ENCODE assay signal across 28 mouse cellular contexts in genomic region chr9:117429217-117430105, GRCm38 (mm10).
DNase-seq lines count a peak whose midpoint lies in the region; ATAC-seq and TF ChIP-seq lines count a peak whose summit lies in the region.
"Had no signal": no experiment of that assay in that cellular context is flagged by ENCODE, and none has a peak within 500 bp of the region (broad histone marks: within the 10 kb centered on the region; RNA-seq: fewer than 3 reads in every experiment).

No protein-coding gene starts in this region.

- H3K4me3 ChIP-seq in intestine, embryonic 14.5 days (ENCODE audit: low read depth, low read length): no peak overlapping the region
- H3K4me3 ChIP-seq in intestine, postnatal 0 days (ENCODE audit: low read depth, low read length): no peak overlapping the region
- no peak overlapping the region for H3K4me3 ChIP-seq in limb, embryonic 13.5 days
- H3K4me3 ChIP-seq in limb, embryonic 10.5 days: no peak overlapping the region
- no peak overlapping the region for H3K4me3 ChIP-seq in stomach, embryonic 14.5 days (ENCODE audit: low read depth, low read length)
- H3K4me3 ChIP-seq in stomach, postnatal 0 days (ENCODE audit: low read depth, low read length): no peak overlapping the region
- no peak overlapping the region for H3K4me3 ChIP-seq in forebrain, embryonic 15.5 days
- H3K4me3 ChIP-seq: erythroblast, embryonic 14.5 days; hindbrain, embryonic 12.5 days; midbrain, embryonic 12.5 days; myocyte; neural tube, embryonic 13.5 days had no signal

- H3K4me1 ChIP-seq in intestine, embryonic 14.5 days (replicated peaks; ENCODE audit: control insufficient read depth, insufficient read depth, low read length): no peaks in the 10 kb centered on the region
- H3K4me1 ChIP-seq in intestine, postnatal 0 days (replicated peaks; ENCODE audit: control insufficient read depth, insufficient read depth, low read length): no peaks in the 10 kb centered on the region
- H3K4me1 ChIP-seq in limb, embryonic 13.5 days: no peaks in the 10 kb centered on the region
- H3K4me1 ChIP-seq in limb, embryonic 10.5 days: peaks cover 7% of the 10 kb centered on the region; the same call in 1 of the 2 replicates
- no peaks in the 10 kb centered on the region for H3K4me1 ChIP-seq in stomach, embryonic 14.5 days (ENCODE audit: control insufficient read depth, insufficient read depth, low read length)
- no peaks in the 10 kb centered on the region for H3K4me1 ChIP-seq in stomach, postnatal 0 days (replicated peaks; ENCODE audit: control insufficient read depth, insufficient read depth)
- no peaks in the 10 kb centered on the region for H3K4me1 ChIP-seq in forebrain, embryonic 15.5 days
- H3K4me1 ChIP-seq: hindbrain, embryonic 12.5 days; midbrain, embryonic 12.5 days; neural tube, embryonic 13.5 days had no signal

- no peaks in the 10 kb centered on the region for H3K9me3 ChIP-seq in intestine, embryonic 14.5 days (ENCODE audit: control insufficient read depth, low read length)
- H3K9me3 ChIP-seq in intestine, postnatal 0 days (ENCODE audit: control insufficient read depth): no peaks in the 10 kb centered on the region
- no peaks in the 10 kb centered on the region for H3K9me3 ChIP-seq in limb, embryonic 13.5 days
- H3K9me3 ChIP-seq in limb, embryonic 10.5 days (replicated peaks): no peaks in the 10 kb centered on the region
- H3K9me3 ChIP-seq in stomach, embryonic 14.5 days (ENCODE audit: control insufficient read depth, low read depth, low read length): no peaks in the 10 kb centered on the region
- H3K9me3 ChIP-seq in stomach, postnatal 0 days (ENCODE audit: control insufficient read depth, low read length): no peaks in the 10 kb centered on the region
- no peaks in the 10 kb centered on the region for H3K9me3 ChIP-seq in forebrain, embryonic 15.5 days
- H3K9me3 ChIP-seq: hindbrain, embryonic 12.5 days; midbrain, embryonic 12.5 days; neural tube, embryonic 13.5 days had no signal

- TF ChIP-seq EP300 in stomach, postnatal 0 days (optimal IDR thresholded peaks at IDR 0.05): no peak

- H3K4me2 ChIP-seq in intestine, embryonic 14.5 days (ENCODE audit: low read length): no peak overlapping the region
- no peak overlapping the region for H3K4me2 ChIP-seq in intestine, postnatal 0 days (replicated peaks; ENCODE audit: low read depth)
- H3K4me2 ChIP-seq in limb, embryonic 13.5 days (replicated peaks): no peak overlapping the region
- no peak overlapping the region for H3K4me2 ChIP-seq in stomach, embryonic 14.5 days (replicated peaks; ENCODE audit: low read depth, low read length)
- H3K4me2 ChIP-seq in stomach, postnatal 0 days (replicated peaks; ENCODE audit: low read depth): no peak overlapping the region
- no peak overlapping the region for H3K4me2 ChIP-seq in forebrain, embryonic 15.5 days (replicated peaks)
- H3K4me2 ChIP-seq: heart, embryonic 11.5 days; hindbrain, embryonic 12.5 days; liver, embryonic 11.5 days; midbrain, embryonic 12.5 days; neural tube, embryonic 13.5 days had no signal

- no peaks in the 10 kb centered on the region for H3K36me3 ChIP-seq in intestine, embryonic 14.5 days (ENCODE audit: control insufficient read depth, insufficient read depth, low read length)
- H3K36me3 ChIP-seq in intestine, postnatal 0 days (ENCODE audit: control insufficient read depth, insufficient read depth): no peaks in the 10 kb centered on the region
- no peaks in the 10 kb centered on the region for H3K36me3 ChIP-seq in limb, embryonic 13.5 days
- no peaks in the 10 kb centered on the region for H3K36me3 ChIP-seq in limb, embryonic 10.5 days
- H3K36me3 ChIP-seq in stomach, embryonic 14.5 days (ENCODE audit: control insufficient read depth, insufficient read depth, low read length): no peaks in the 10 kb centered on the region
- no peaks in the 10 kb centered on the region for H3K36me3 ChIP-seq in stomach, postnatal 0 days (ENCODE audit: control insufficient read depth, insufficient read depth, low read length)
- H3K36me3 ChIP-seq in forebrain, embryonic 15.5 days: no peaks in the 10 kb centered on the region
- H3K36me3 ChIP-seq: hindbrain, embryonic 12.5 days; midbrain, embryonic 12.5 days; neural tube, embryonic 13.5 days had no signal

- DNase-seq in intestine, embryonic 14.5 days (ENCODE audit: low spot score): no peak
- DNase-seq in limb, embryonic 10.5 days (ENCODE audit: low spot score): no peak
- no peak for DNase-seq in stomach, postnatal 0 days (ENCODE audit: low spot score)
- peak; percentile 56 for DNase-seq in mesoderm, embryonic 11.5 days (ENCODE audit: low read depth, low spot score)
- DNase-seq: adrenal gland, postnatal 10 days; cerebellum, adult 8-10 months; cerebellum, postnatal 25 days; forebrain, postnatal 0 days; gastrocnemius, postnatal 14 days; heart, postnatal 36 days; kidney, adult 18-20 months; retina, postnatal 1 day; right cerebral cortex, postnatal 25 days; thymus, adult 18-20 months; thymus, postnatal 36 days had no signal

- peak; percentile 40; the same call in 1 of the 2 replicates for ATAC-seq in intestine, embryonic 14.5 days (replicated peaks; ENCODE audit: low FRiP score, low TSS enrichment, low read depth)
- no peak for ATAC-seq in intestine, postnatal 0 days
- peak; percentile 57; the same call in 1 of the 2 replicates for ATAC-seq in limb, embryonic 13.5 days (ENCODE audit: low FRiP score, low read depth)
- ATAC-seq in stomach, embryonic 14.5 days (ENCODE audit: insufficient number of reproducible peaks, insufficient read depth, low FRiP score, low read depth): peak; percentile 71; the same call in 1 of the 2 replicates
- no peak for ATAC-seq in stomach, postnatal 0 days (ENCODE audit: low FRiP score, low TSS enrichment)
- ATAC-seq in forebrain, embryonic 15.5 days (replicated peaks): no peak
- ATAC-seq: forebrain, postnatal 0 days; hindbrain, postnatal 0 days; Patski had no signal

- H3K27me3 ChIP-seq in intestine, embryonic 14.5 days (replicated peaks; ENCODE audit: control insufficient read depth, insufficient read depth, low read length): no peaks in the 10 kb centered on the region
- no peaks in the 10 kb centered on the region for H3K27me3 ChIP-seq in intestine, postnatal 0 days (replicated peaks; ENCODE audit: control insufficient read depth, insufficient read depth, low read length)
- no peaks in the 10 kb centered on the region for H3K27me3 ChIP-seq in limb, embryonic 13.5 days
- H3K27me3 ChIP-seq in limb, embryonic 10.5 days (ENCODE audit: low read depth, poor library complexity, severe bottlenecking): no peaks in the 10 kb centered on the region
- no peaks in the 10 kb centered on the region for H3K27me3 ChIP-seq in stomach, embryonic 14.5 days (ENCODE audit: control insufficient read depth, insufficient read depth, low read length)
- no peaks in the 10 kb centered on the region for H3K27me3 ChIP-seq in stomach, postnatal 0 days (ENCODE audit: control insufficient read depth, insufficient read depth, low read length)
- H3K27me3 ChIP-seq in forebrain, embryonic 15.5 days: no peaks in the 10 kb centered on the region
- H3K27me3 ChIP-seq: hindbrain, embryonic 12.5 days; midbrain, embryonic 12.5 days; neural tube, embryonic 13.5 days; Patski had no signal

- H3K9ac ChIP-seq in intestine, embryonic 14.5 days (ENCODE audit: low read length): no peak overlapping the region
- no peak overlapping the region for H3K9ac ChIP-seq in intestine, postnatal 0 days (ENCODE audit: low read depth, low read length)
- H3K9ac ChIP-seq in limb, embryonic 13.5 days: no peak overlapping the region
- no peak overlapping the region for H3K9ac ChIP-seq in stomach, embryonic 14.5 days (replicated peaks; ENCODE audit: low read depth, low read length)
- H3K9ac ChIP-seq in stomach, postnatal 0 days (ENCODE audit: low read length): no peak overlapping the region
- no peak overlapping the region for H3K9ac ChIP-seq in forebrain, embryonic 15.5 days (replicated peaks)
- H3K9ac ChIP-seq: forebrain, postnatal 0 days; hindbrain, embryonic 12.5 days; midbrain, embryonic 12.5 days; neural tube, embryonic 13.5 days had no signal

- TF ChIP-seq CTCF in intestine, postnatal 0 days (IDR thresholded peaks at IDR 0.05; ENCODE audit: low read depth): no peak
- no peak for TF ChIP-seq CTCF in stomach, postnatal 0 days (IDR thresholded peaks at IDR 0.05; ENCODE audit: low read depth)

- 70% methylated on average over 7 of the region's 7 CpGs for WGBS in intestine, embryonic 14.5 days
- 71% methylated on average over 7 of the region's 7 CpGs for WGBS in intestine, postnatal 0 days
- WGBS in limb, embryonic 13.5 days: 68% methylated on average over 7 of the region's 7 CpGs
- 78% methylated on average over 7 of the region's 7 CpGs for WGBS in limb, embryonic 10.5 days
- 63% methylated on average over 7 of the region's 7 CpGs for WGBS in stomach, embryonic 14.5 days
- WGBS in stomach, postnatal 0 days: 80% methylated on average over 7 of the region's 7 CpGs
- 94% methylated on average over 7 of the region's 7 CpGs for WGBS in forebrain, embryonic 15.5 days

- no peak overlapping the region for H3K27ac ChIP-seq in intestine, embryonic 14.5 days (ENCODE audit: low read depth)
- H3K27ac ChIP-seq in intestine, postnatal 0 days (ENCODE audit: low read depth, low read length): no peak overlapping the region
- H3K27ac ChIP-seq in limb, embryonic 13.5 days: no peak overlapping the region
- no peak overlapping the region for H3K27ac ChIP-seq in limb, embryonic 10.5 days
- H3K27ac ChIP-seq in stomach, embryonic 14.5 days (ENCODE audit: low read length): no peak overlapping the region
- H3K27ac ChIP-seq in stomach, postnatal 0 days (replicated peaks): no peak overlapping the region
- H3K27ac ChIP-seq in forebrain, embryonic 15.5 days (replicated peaks): no peak overlapping the region
- H3K27ac ChIP-seq: hindbrain, embryonic 12.5 days; hindbrain, postnatal 0 days; midbrain, embryonic 12.5 days; neural tube, embryonic 13.5 days had no signal

Comparison
In these comparisons a context has a peak if more than half of its experiments do, and no peak if none do; other contexts are left out.
1. ATAC-seq: peak in intestine, embryonic 14.5 days (single experiment), limb, embryonic 13.5 days (single experiment) and stomach, embryonic 14.5 days (single experiment); none in intestine, postnatal 0 days (single experiment), stomach, postnatal 0 days (single experiment) and forebrain, embryonic 15.5 days (single experiment).